Mouse (Mus musculus) G1E (cell line): ENCODE measurements at regions not wholly inside any gene's neighbourhood (a gene's known extent, or its start where the extent isn't known, plus 50 kb on each side); places are given as distances from the start of the nearest gene placed in this dataset.

ENCODE experiments used
- ATAC-seq: 2 replicates; pipeline ENCODE4 v1.8.0; 2016; ENCODE audit warnings: mild to moderate bottlenecking; ENCODE audit not compliant: insufficient number of reproducible peaks, poor library complexity, low FRiP score, severe bottlenecking; ENCODE audit errors: extremely low read depth
- DNase-seq: peaks from one replicate; pipeline ENCODE4 v3.0.0; 2012; ENCODE audit warnings: low spot score
- H3K27me3 ChIP-seq: 2 replicates; pipeline ENCODE4 v1.6.1; 2012; ENCODE audit warnings: mild to moderate bottlenecking, low read length, inconsistent platforms; ENCODE audit not compliant: insufficient read depth
- H3K36me3 ChIP-seq: replicated peaks from 2 replicates; pipeline ENCODE3; 2012; ENCODE audit warnings: mild to moderate bottlenecking, inconsistent platforms
- H3K4me1 ChIP-seq: 2 replicates; pipeline ENCODE4 v1.6.1; 2012; ENCODE audit warnings: low read depth, low read length, inconsistent platforms, mixed read lengths; ENCODE audit not compliant: insufficient read depth
- H3K4me3 ChIP-seq: 2 replicates; pipeline ENCODE4 v1.5.1; 2012; ENCODE audit warnings: low read depth, mild to moderate bottlenecking, inconsistent platforms, low read length, moderate library complexity, mixed read lengths
- H3K9me3 ChIP-seq: replicated peaks from 2 replicates; pipeline ENCODE4 v1.6.1; 2012; ENCODE audit warnings: inconsistent platforms
- CTCF ChIP-seq: IDR thresholded peaks from 2 replicates; pipeline ENCODE4 v1.5.1; 2012; ENCODE audit warnings: low read depth, low read length, inconsistent platforms, mixed read lengths
- GATA1 ChIP-seq: IDR thresholded peaks from 2 replicates; pipeline ENCODE4 v1.6.1; 2012; ENCODE audit warnings: borderline replicate concordance, low read length, inconsistent platforms, mixed read lengths
- GATA2 ChIP-seq: IDR thresholded peaks from 2 replicates; pipeline ENCODE4 v1.6.1; 2012; ENCODE audit warnings: low read depth, low read length, inconsistent platforms, borderline replicate concordance
- POLR2AphosphoS5 ChIP-seq: IDR thresholded peaks from 2 replicates; pipeline ENCODE4 v1.6.1; 2012; ENCODE audit warnings: low read depth, low read length, inconsistent platforms; ENCODE audit not compliant: insufficient replicate concordance
- TAL1 ChIP-seq: conservative IDR thresholded peaks from 2 replicates; pipeline ENCODE4 v1.6.1; 2012; ENCODE audit warnings: low read depth, low read length, inconsistent platforms, mixed read lengths

GRCm38 (mm10) chr6:51287807-51288206 lies 144.7 kb upstream of the Nfe2l3 start:
- Histone ChIP-seq H3K9me3 (no peaks in the 10 kb centered on the region), H3K4me1 (no peaks in the 10 kb centered on the region), H3K27me3 (peaks cover 4% of the 10 kb centered on the region; the same call in 1 of the 2 replicates), H3K36me3 (no peaks in the 10 kb centered on the region), H3K4me3 (no peak overlapping the region)
- DNase-seq, result no peak
- no peak for TF ChIP-seq CTCF
- TF ChIP-seq GATA1, result no peak
- TF ChIP-seq POLR2AphosphoS5, result no peak
- TF ChIP-seq TAL1, result no peak
- no peak for TF ChIP-seq GATA2
- ATAC-seq, result no peak

DNA sequence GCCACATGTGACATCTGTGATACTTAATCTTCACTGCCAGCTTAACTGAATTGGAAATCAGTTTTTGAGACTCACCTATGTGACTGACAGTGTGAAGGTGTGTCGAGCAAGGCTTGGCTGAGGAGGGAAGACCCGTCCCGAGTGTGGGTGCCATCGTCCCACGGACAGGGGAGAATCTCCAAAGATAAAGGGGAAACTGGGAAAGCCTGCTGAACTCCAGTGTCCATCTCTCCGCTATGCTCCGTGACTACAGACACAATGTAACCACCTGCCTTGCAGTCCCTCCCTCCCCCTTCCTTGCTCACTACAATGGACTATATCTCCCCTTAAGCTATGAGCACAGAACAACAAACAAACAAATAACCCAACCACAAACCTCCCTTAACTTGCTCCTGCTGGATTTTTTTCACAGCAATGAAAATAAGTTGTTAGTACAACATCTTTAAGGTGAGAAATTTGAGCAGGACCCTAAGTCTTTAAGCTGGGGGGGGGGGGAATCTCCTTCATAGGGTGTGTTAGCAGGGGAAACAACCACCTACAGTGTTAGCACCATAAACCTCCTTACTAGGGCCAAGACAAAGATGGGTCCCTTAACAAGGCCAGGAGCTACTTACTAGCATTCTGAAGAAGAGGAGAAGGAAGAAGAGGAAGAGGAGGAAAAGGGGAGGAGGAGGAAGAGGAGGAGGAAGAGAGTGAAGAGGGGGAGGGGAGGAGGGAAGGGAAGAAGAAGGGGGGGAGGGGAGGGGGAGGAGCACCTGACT lies 144.0 kb upstream of the Nfe2l3 start:
- Histone ChIP-seq H3K36me3 (no peaks in the 10 kb centered on the region), H3K9me3 (no peaks in the 10 kb centered on the region), H3K4me3 (no peak overlapping the region), H3K4me1 (no peaks in the 10 kb centered on the region), H3K27me3 (peaks cover 2% of the 10 kb centered on the region; the same call in 1 of the 2 replicates)
- DNase-seq, result no peak
- ATAC-seq, result no peak
- TF ChIP-seq GATA1 (no peak), CTCF (no peak), POLR2AphosphoS5 (no peak), TAL1 (no peak), GATA2 (no peak)

GRCm38 (mm10) chr6:51289067-51289725 lies 143.3 kb upstream of the Nfe2l3 start:
- no peak for ATAC-seq
- H3K36me3 ChIP-seq, result no peaks in the 10 kb centered on the region

GRCm38 (mm10) chr6:51300694-51301417 lies 131.6 kb upstream of the Nfe2l3 start:
- Histone ChIP-seq H3K27me3 (peaks cover 7% of the 10 kb centered on the region; the same call in 1 of the 2 replicates), H3K4me3 (no peak overlapping the region), H3K4me1 (no peaks in the 10 kb centered on the region), H3K9me3 (peaks cover 4% of the 10 kb centered on the region; the same call in 1 of the 2 replicates), H3K36me3 (no peaks in the 10 kb centered on the region)
- no peak for DNase-seq
- TF ChIP-seq GATA1 (no peak), TAL1 (no peak), GATA2 (no peak), CTCF (no peak), POLR2AphosphoS5 (no peak)
- no peak for ATAC-seq

More at GRCm38 (mm10) chr6:51289067-51289725, 143.3 kb upstream of the Nfe2l3 start:
- DNase-seq, result no peak
- 0 out of 2 replicates have a peak, but pooled peaks cover 2% of the 10 kb centered on the region for H3K27me3 ChIP-seq
- H3K4me3 ChIP-seq, result no peak overlapping the region
- no peaks in the 10 kb centered on the region for H3K4me1 ChIP-seq
- no peaks in the 10 kb centered on the region for H3K9me3 ChIP-seq
- TF ChIP-seq POLR2AphosphoS5 (no peak), TAL1 (no peak), GATA2 (no peak)

- DNase-seq (no peak), ATAC-seq (no peak)
- Histone ChIP-seq H3K9me3 (peaks cover 4% of the 10 kb centered on the region; the same call in 1 of the 2 replicates), H3K36me3 (no peaks in the 10 kb centered on the region), H3K27me3 (peaks cover 7% of the 10 kb centered on the region; the same call in 1 of the 2 replicates), H3K4me3 (no peak overlapping the region), H3K4me1 (no peaks in the 10 kb centered on the region)
- TF ChIP-seq GATA2, result no peak
- TF ChIP-seq CTCF, result no peak
- no peak for TF ChIP-seq GATA1
- no peak for TF ChIP-seq POLR2AphosphoS5
- no peak for TF ChIP-seq TAL1
Observed at GRCm38 (mm10) chr6:51301831-51302230, 130.6 kb upstream of the Nfe2l3 start.

DNA sequence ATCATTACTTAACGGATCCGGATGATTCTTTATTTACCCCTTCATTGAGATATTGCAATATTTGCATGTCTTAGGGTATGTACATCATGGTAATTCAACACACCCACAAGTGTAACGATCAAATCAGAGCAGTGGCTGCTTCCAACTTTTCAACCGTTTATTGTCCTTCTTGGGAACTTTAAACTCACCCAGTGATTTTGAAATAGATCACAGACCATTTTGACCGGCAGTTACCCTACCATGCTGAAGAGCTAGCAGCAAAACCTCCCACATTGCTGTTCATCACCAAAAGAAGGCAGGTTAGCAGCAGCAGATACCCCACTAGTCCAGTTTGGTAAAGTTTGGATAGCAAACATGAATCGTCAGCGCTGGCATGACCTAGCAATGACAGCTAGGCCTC lies 130.2 kb upstream of the Nfe2l3 start:
- H3K27me3 ChIP-seq, result peaks cover 6% of the 10 kb centered on the region; the same call in 1 of the 2 replicates
- H3K4me3 ChIP-seq, result no peak overlapping the region
- peaks cover 4% of the 10 kb centered on the region; the same call in 1 of the 2 replicates for H3K9me3 ChIP-seq
- no peak for DNase-seq
- no peaks in the 10 kb centered on the region for H3K4me1 ChIP-seq
- no peaks in the 10 kb centered on the region for H3K36me3 ChIP-seq
- TF ChIP-seq TAL1 (no peak), GATA2 (no peak), POLR2AphosphoS5 (no peak), CTCF (no peak), GATA1 (no peak)
- no peak for ATAC-seq
